Mouse (Mus musculus) stomach, embryonic 15.5 days (tissue): ENCODE measurements at regions not wholly inside any gene's neighbourhood (a gene's known extent, or its start where the extent isn't known, plus 50 kb on each side); places are given as distances from the start of the nearest gene placed in this dataset.

Experiments
- ATAC-seq: fragments of 200-750 bp; cut with Nextera tagmentation; 2 replicates; pipeline ENCODE4 v1.8.0; 2017; ENCODE audit warnings: low read depth, moderate number of reproducible peaks, moderate TSS enrichment; ENCODE audit not compliant: insufficient read depth, low FRiP score
- H3K27ac ChIP-seq: fragments of 300-500 bp; sonication (generic); 2 replicates; pipeline ENCODE4 v1.5.1; 2015; ENCODE audit warnings: mild to moderate bottlenecking, inconsistent platforms
- H3K27me3 ChIP-seq: fragments of 300-500 bp; sonication (generic); replicated peaks from 2 replicates; pipeline ENCODE4 v1.6.1; 2015; ENCODE audit warnings: inconsistent platforms
- H3K36me3 ChIP-seq: fragments of 300-500 bp; sonication (generic); 2 replicates; pipeline ENCODE4 v1.6.1; 2015; ENCODE audit warnings: inconsistent platforms
- H3K4me1 ChIP-seq: fragments of 300-500 bp; sonication (generic); 2 replicates; pipeline ENCODE4 v1.6.1; 2015; ENCODE audit warnings: inconsistent platforms
- H3K4me2 ChIP-seq: fragments of 300-500 bp; sonication (generic); 2 replicates; pipeline ENCODE4 v1.6.1; 2015; ENCODE audit warnings: mild to moderate bottlenecking, inconsistent platforms
- H3K4me3 ChIP-seq: fragments of 300-500 bp; sonication (generic); replicated peaks from 2 replicates; pipeline ENCODE4 v1.5.1; 2015; ENCODE audit warnings: inconsistent platforms
- H3K9ac ChIP-seq: fragments of 300-500 bp; sonication (generic); 2 replicates; pipeline ENCODE4 v1.6.1; 2015; ENCODE audit warnings: inconsistent platforms
- H3K9me3 ChIP-seq: fragments of 300-500 bp; sonication (generic); 2 replicates; pipeline ENCODE4 v1.6.1; 2016; ENCODE audit warnings: inconsistent platforms
- WGBS: fragments of 180-500 bp; shearing (Covaris S2); methylation state at CpG from one replicate; pipeline ENCODE4 v1.1.7; 2015; 5-methylcytosine and 5-hydroxymethylcytosine counted together

DNA sequence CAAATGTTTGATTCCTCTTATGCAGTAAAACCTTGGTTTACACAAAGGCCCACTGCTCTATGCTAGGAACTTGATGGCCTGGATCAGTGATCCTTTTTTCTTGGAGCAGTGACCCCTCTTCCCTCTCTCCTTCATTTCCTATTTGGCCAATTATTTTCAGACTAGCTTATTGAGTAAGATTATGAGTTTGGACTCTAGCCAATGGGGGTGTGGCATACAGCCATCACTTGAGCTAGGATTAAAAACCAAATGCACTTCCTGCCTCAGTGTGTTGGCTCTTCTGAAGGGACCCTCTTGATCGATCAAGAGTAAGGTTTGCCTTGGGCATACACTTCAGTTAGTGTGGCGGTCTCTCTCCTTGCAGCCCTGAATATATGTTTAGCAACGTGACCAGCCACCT is 1172.6 kb upstream of the Gulo start:
- Histone ChIP-seq H3K4me3 (no peak overlapping the region), H3K27me3 (no peaks in the 10 kb centered on the region), H3K4me1 (0 out of 2 replicates have a peak, but pooled peaks cover 5% of the 10 kb centered on the region), H3K36me3 (no peaks in the 10 kb centered on the region), H3K27ac (no peak overlapping the region), H3K9me3 (no peaks in the 10 kb centered on the region), H3K9ac (no peak overlapping the region), H3K4me2 (no peak overlapping the region)
- no peak for ATAC-seq
- 63% methylated on average over 3 of the region's 3 CpGs for WGBS

GRCm38 (mm10) chr14:67179549-67179948 is 1170.5 kb upstream of the Gulo start:
- Histone ChIP-seq H3K9ac (no peak overlapping the region), H3K27ac (no peak overlapping the region), H3K4me1 (0 out of 2 replicates have a peak, but pooled peaks cover 5% of the 10 kb centered on the region), H3K36me3 (no peaks in the 10 kb centered on the region), H3K27me3 (no peaks in the 10 kb centered on the region), H3K4me3 (no peak overlapping the region), H3K9me3 (no peaks in the 10 kb centered on the region), H3K4me2 (no peak overlapping the region)
- no peak for ATAC-seq

DNA sequence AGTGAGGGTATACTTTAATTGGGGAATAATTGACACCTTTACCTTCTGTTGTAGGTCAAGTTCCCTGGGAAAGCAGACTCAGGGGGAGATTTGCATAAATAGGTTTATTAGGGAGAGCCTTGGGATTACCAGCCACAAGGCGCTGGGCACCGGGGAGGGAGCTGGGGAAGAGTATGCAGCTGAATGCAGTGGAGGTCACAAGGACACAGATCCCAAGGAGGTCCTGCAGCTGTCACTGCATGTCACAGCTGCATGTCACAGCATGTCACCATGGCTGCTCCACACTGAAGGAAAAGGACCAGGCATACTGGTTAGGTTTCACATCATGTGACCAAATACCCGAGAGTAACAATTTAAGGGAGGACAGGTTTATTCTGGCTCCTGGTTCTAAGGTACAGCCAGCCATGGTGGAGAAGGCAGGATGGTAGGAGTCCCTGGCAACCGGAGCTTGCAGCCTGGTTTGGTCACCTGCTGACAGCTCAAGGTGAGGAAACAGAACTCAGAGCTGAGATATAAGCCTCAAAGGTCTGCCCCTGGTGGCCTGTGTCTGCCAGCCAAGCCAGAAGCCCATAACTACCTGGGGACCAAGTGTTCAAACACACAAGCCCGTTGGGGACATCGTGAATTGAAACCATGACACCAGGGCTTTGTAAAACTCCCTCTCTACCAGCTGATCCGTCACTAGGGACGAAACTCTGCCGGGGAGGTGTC is 1169.5 kb upstream of the Gulo start:
- Histone ChIP-seq H3K9ac (no peak overlapping the region), H3K4me1 (0 out of 2 replicates have a peak, but pooled peaks cover 5% of the 10 kb centered on the region), H3K27me3 (no peaks in the 10 kb centered on the region), H3K9me3 (no peaks in the 10 kb centered on the region), H3K36me3 (no peaks in the 10 kb centered on the region), H3K27ac (no peak overlapping the region), H3K4me3 (no peak overlapping the region), H3K4me2 (no peak overlapping the region)
- no peak for ATAC-seq
- WGBS = 37% methylated on average over 9 of the region's 9 CpGs

GRCm38 (mm10) chr14:67176672-67177071 is 1167.7 kb upstream of the Gulo start:
- Histone ChIP-seq H3K4me1 (0 out of 2 replicates have a peak, but pooled peaks cover 3% of the 10 kb centered on the region), H3K27ac (no peak overlapping the region), H3K4me2 (no peak overlapping the region), H3K9me3 (no peaks in the 10 kb centered on the region), H3K4me3 (no peak overlapping the region), H3K9ac (no peak overlapping the region), H3K36me3 (no peaks in the 10 kb centered on the region), H3K27me3 (no peaks in the 10 kb centered on the region)
- ATAC-seq = no peak
- 70% methylated on average over 6 of the region's 6 CpGs for WGBS

DNA sequence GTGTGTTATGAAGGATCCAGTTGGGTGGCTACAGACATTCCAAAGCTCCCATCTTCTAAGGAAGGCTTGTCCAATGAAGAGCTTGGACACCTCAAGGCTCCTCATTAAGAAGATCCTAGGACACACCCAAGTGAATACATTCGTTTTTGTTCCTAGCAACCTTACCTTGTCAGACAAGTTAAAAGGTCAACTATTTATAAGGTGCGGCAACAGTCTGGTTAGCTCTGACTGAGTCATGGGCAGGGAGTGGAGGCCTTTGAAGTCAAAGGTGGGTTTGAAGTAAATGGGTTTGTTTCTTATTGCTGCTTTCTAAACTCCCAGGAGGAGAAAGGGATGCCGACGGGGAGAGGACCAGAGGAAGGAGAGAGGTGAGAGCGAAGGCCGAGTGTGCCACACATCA is 1167.1 kb upstream of the Gulo start:
- no peaks in the 10 kb centered on the region for H3K36me3 ChIP-seq
- no peak overlapping the region for H3K27ac ChIP-seq
- H3K4me1 ChIP-seq = no peaks in the 10 kb centered on the region
- peak; percentile 41; the same call in 1 of the 2 replicates for ATAC-seq
- no peaks in the 10 kb centered on the region for H3K9me3 ChIP-seq
- no peak overlapping the region for H3K4me3 ChIP-seq
- WGBS = 69% methylated on average over 6 of the region's 6 CpGs
- no peaks in the 10 kb centered on the region for H3K27me3 ChIP-seq
- no peak overlapping the region for H3K4me2 ChIP-seq
- H3K9ac ChIP-seq = no peak overlapping the region

DNA sequence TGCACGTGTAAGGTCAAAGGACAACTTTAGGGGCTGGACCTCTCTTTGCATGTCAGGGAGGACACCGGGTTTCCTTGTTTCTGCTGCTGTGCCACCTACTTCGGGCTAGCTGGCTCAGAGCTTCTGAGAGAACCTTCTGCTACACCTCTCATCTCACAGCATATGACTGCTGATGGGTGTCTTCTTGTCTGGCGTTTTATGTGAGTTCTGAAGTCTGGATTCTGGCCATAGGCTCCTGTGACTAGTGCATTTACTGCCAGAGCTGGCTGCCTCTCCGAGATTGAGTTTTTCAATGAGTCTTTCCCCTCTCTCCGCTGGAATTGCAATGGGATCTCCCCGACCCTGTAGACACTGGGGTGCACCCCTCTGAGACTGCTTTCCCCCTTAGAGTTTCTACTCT is 1165.9 kb upstream of the Gulo start:
- Histone ChIP-seq H3K27me3 (no peaks in the 10 kb centered on the region), H3K9me3 (no peaks in the 10 kb centered on the region), H3K4me3 (no peak overlapping the region), H3K36me3 (no peaks in the 10 kb centered on the region), H3K9ac (no peak overlapping the region), H3K4me1 (no peaks in the 10 kb centered on the region), H3K27ac (no peak overlapping the region), H3K4me2 (no peak overlapping the region)
- no peak for ATAC-seq
- 76% methylated on average over 7 of the region's 7 CpGs for WGBS

GRCm38 (mm10) chr14:67170801-67171200 is 1161.8 kb upstream of the Gulo start:
- H3K4me1 ChIP-seq = no peaks in the 10 kb centered on the region
- no peaks in the 10 kb centered on the region for H3K27me3 ChIP-seq
- H3K4me2 ChIP-seq = no peak overlapping the region
- no peak for ATAC-seq
- H3K4me3 ChIP-seq = no peak overlapping the region
- H3K36me3 ChIP-seq = no peaks in the 10 kb centered on the region
- no peaks in the 10 kb centered on the region for H3K9me3 ChIP-seq
- no peak overlapping the region for H3K27ac ChIP-seq
- WGBS = 88% methylated on average over 6 of the region's 6 CpGs
- no peak overlapping the region for H3K9ac ChIP-seq

DNA sequence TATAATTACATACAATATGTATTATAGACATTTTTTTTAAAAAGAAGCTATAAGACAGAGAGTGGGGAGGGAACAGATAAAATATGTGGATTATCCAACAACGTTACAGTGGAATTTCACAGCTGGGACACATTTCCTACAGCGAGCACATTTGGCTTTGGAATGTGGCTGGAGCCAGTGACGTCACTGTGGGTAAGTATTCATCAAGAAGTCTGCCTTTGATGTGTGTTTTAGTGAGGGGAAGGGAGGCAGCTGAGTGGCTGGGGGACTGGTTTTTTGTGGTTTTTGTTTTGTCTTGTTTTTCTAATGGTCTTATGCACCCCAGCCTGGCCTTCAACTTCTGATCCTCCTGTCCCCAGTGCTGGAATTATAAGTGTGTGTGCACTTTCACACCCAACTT is 1161.2 kb upstream of the Gulo start:
- 16% methylated on average over 3 of the region's 3 CpGs for WGBS
- Histone ChIP-seq H3K27ac (no peak overlapping the region), H3K9ac (no peak overlapping the region), H3K9me3 (no peaks in the 10 kb centered on the region), H3K4me1 (no peaks in the 10 kb centered on the region), H3K4me2 (no peak overlapping the region), H3K4me3 (no peak overlapping the region), H3K36me3 (no peaks in the 10 kb centered on the region), H3K27me3 (no peaks in the 10 kb centered on the region)
- ATAC-seq = no peak; the same call in 1 of the 2 replicates

GRCm38 (mm10) chr14:67169201-67169600 is 1160.2 kb upstream of the Gulo start:
- ATAC-seq = peak; percentile 58; the same call in 1 of the 2 replicates
- no peaks in the 10 kb centered on the region for H3K4me1 ChIP-seq
- H3K27me3 ChIP-seq = no peaks in the 10 kb centered on the region
- H3K4me2 ChIP-seq = no peak overlapping the region
- no peak overlapping the region for H3K4me3 ChIP-seq
- 44% methylated on average over 1 of the region's 1 CpGs for WGBS
- H3K27ac ChIP-seq = 0 out of 2 replicates have a peak overlapping the region, but pooled peaks have one; percentile 6
- no peaks in the 10 kb centered on the region for H3K9me3 ChIP-seq
- no peak overlapping the region for H3K9ac ChIP-seq
- no peaks in the 10 kb centered on the region for H3K36me3 ChIP-seq

DNA sequence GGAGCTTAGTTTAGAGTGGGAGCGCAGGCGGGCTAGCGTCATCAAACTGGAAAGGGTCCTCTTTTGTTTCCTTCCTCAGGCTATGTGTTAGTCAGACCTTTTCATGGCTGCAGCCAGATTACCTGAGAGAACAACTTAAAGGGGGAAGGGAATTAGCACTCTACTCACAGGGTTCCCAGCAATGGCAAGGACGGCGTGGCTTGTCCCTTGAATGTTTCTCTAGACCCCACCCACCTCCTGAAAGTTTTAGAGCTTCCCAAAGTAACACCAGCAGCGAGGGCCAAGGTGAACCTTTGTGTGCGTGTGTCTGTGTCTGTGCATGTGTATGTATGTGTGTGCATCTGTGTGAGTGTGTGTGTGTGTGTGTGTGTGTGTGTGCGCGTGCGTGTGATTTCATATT is 1151.0 kb upstream of the Gulo start:
- H3K27ac ChIP-seq = no peak overlapping the region
- no peaks in the 10 kb centered on the region for H3K9me3 ChIP-seq
- no peak for ATAC-seq
- no peak overlapping the region for H3K4me3 ChIP-seq
- H3K9ac ChIP-seq = no peak overlapping the region
- no peaks in the 10 kb centered on the region for H3K27me3 ChIP-seq
- no peak overlapping the region for H3K4me2 ChIP-seq
- WGBS = 83% methylated on average over 10 of the region's 10 CpGs
- H3K4me1 ChIP-seq = no peaks in the 10 kb centered on the region
- H3K36me3 ChIP-seq = no peaks in the 10 kb centered on the region

DNA sequence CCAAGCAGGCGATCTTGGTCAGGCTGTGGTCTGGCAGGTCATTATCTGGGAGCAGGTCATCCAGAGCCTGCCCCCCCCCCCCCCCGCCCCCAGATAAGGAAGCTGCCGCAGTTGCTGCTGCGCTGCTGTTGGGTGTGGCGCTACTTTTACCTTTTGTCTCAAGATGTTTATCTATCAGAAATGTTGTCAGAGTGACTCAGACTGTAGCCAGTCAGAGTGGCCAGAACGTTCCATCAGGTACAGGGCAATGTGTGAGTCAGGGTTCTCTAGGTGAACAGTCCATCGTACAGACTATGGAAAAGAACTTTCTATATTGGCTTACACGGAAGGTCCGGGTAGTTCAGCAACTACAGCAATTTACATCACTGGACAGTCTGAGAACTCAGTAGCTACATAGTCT is 1149.9 kb upstream of the Gulo start:
- H3K9ac ChIP-seq = no peak overlapping the region
- H3K4me2 ChIP-seq = no peak overlapping the region
- no peaks in the 10 kb centered on the region for H3K9me3 ChIP-seq
- 65% methylated on average over 9 of the region's 9 CpGs for WGBS
- H3K27me3 ChIP-seq = no peaks in the 10 kb centered on the region
- ATAC-seq = peak; percentile 73
- no peak overlapping the region for H3K4me3 ChIP-seq
- no peaks in the 10 kb centered on the region for H3K36me3 ChIP-seq
- H3K27ac ChIP-seq = 0 out of 2 replicates have a peak overlapping the region, but pooled peaks have one; percentile 41
- no peaks in the 10 kb centered on the region for H3K4me1 ChIP-seq

DNA sequence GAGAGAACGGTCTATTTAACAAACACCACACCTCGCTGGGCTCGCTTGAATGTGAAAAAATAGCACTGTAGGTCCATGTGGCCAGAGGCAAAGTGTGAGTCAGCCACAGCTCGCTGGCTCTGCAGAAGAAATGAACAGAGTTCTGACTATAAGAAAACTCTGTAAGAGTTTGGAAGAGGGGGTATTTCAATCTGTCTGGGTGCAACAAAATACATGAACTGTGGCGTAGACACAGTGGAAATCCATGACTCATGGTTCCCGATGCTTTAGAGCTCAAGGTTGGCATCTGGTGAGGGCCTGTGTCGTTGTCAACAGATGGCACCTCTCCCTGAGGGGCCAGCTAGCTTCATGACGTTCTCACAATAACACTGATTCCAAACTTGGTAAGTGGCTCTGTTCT is 1147.4 kb upstream of the Gulo start:
- Histone ChIP-seq H3K27ac (no peak overlapping the region), H3K4me1 (no peaks in the 10 kb centered on the region), H3K9ac (no peak overlapping the region), H3K4me3 (no peak overlapping the region), H3K27me3 (no peaks in the 10 kb centered on the region), H3K9me3 (no peaks in the 10 kb centered on the region), H3K4me2 (no peak overlapping the region), H3K36me3 (no peaks in the 10 kb centered on the region)
- WGBS = 60% methylated on average over 8 of the region's 8 CpGs
- no peak for ATAC-seq

DNA sequence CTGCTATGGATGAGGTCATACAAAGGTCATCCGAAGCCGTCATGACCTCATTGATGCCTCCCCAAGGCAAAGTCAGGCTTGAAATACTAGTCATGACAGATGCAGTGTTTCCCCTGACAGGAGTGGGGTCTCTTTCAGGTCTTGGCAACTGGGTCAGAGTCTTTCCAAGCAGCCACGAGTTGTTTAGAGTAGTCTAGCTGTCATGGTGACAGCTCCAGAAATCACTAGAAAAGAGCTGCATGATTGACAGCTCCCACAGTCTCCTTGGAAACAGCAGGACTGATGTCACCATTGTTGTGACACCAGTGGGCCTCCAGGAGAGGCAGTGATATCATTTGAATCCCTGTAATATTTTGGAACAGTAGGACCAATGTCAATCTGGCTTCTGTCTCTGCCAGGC is 1144.6 kb upstream of the Gulo start:
- Histone ChIP-seq H3K4me3 (no peak overlapping the region), H3K4me1 (no peaks in the 10 kb centered on the region), H3K27ac (no peak overlapping the region), H3K36me3 (no peaks in the 10 kb centered on the region), H3K27me3 (no peaks in the 10 kb centered on the region), H3K4me2 (no peak overlapping the region), H3K9me3 (no peaks in the 10 kb centered on the region), H3K9ac (no peak overlapping the region)
- no peak for ATAC-seq
- WGBS = 34% methylated on average over 3 of the region's 3 CpGs
